Mouse (Mus musculus) 3134 (cell line): ENCODE data around the gene Ccdc188.
A peak's percentile ranks its signal among the peaks of the same experiment; 100 is the strongest.

Experiments
- DNase-seq: peaks from one replicate; pipeline ENCODE4 v3.0.0-alpha.2; 2011; ENCODE audit warnings: low spot score; ENCODE audit not compliant: insufficient read length; ENCODE audit errors: extremely low read depth

The Ccdc188 gene

GRCm38 (mm10) chr16:18233919-18234670 is 16.4 kb downstream of the Ccdc188 start:
- no peak for DNase-seq

- peak; percentile 89 for DNase-seq
These were observed 17.2 kb downstream of the Ccdc188 start, which contains the start of gene Zdhhc8 for GRCm38 (mm10) chr16:18234671-18235388. Zdhhc8 (minus strand) TSS chr16:18235136.

- DNase-seq = peak; percentile 72
These were observed 17.8 kb downstream of the Ccdc188 start for GRCm38 (mm10) chr16:18235389-18236065.

- DNase-seq = no peak
These were observed 19.2 kb downstream of the Ccdc188 start for GRCm38 (mm10) chr16:18236676-18237501.

- no peak for DNase-seq
These were observed 23.9 kb downstream of the Ccdc188 start for GRCm38 (mm10) chr16:18241581-18241980.

- no peak for DNase-seq
These were observed 30.1 kb downstream of the Ccdc188 start for GRCm38 (mm10) chr16:18247521-18248399.

- DNase-seq = peak; percentile 99
These were observed 31.0 kb downstream of the Ccdc188 start, which contains the start of the genes Trmt2a and Ranbp1 for GRCm38 (mm10) chr16:18248433-18249363. Trmt2a (plus strand) TSS chr16:18248679. Ranbp1 (minus strand) TSS chr16:18248732.

GRCm38 (mm10) chr16:18249364-18249967 is 31.8 kb downstream of the Ccdc188 start:
- DNase-seq = peak; percentile 69

- DNase-seq = no peak
These were observed 32.6 kb downstream of the Ccdc188 start for GRCm38 (mm10) chr16:18250231-18250630.

GRCm38 (mm10) chr16:18250828-18251790 is 33.4 kb downstream of the Ccdc188 start:
- DNase-seq = no peak

- no peak for DNase-seq
These were observed 35.1 kb downstream of the Ccdc188 start for GRCm38 (mm10) chr16:18252736-18253135.

GRCm38 (mm10) chr16:18253866-18254265 is 36.2 kb downstream of the Ccdc188 start:
- no peak for DNase-seq

GRCm38 (mm10) chr16:18258221-18258620 is 40.5 kb downstream of the Ccdc188 start, which contains the start of gene Gm49776:
Gm49776 (minus strand) TSS chr16:18258321.
- DNase-seq = no peak

- no peak for DNase-seq
These were observed 47.3 kb downstream of the Ccdc188 start for GRCm38 (mm10) chr16:18265024-18265423.

- no peak for DNase-seq
These were observed 50.5 kb downstream of the Ccdc188 start for GRCm38 (mm10) chr16:18268182-18268581.
